Mouse (Mus musculus): ENCODE measurements around the gene Cabp4.
"Not testable (repeated sequence)": the region's sequence is repeated elsewhere in the genome, so short reads cannot be mapped to it uniquely, and the experiment has no call there.

The Cabp4 gene

GRCm38 (mm10) chr19:4122411-4123370, 21.1 kb downstream of the Cabp4 start:
- DNase-seq: no peak

- not testable (repeated sequence) for DNase-seq
These were observed 21.9 kb downstream of the Cabp4 start for GRCm38 (mm10) chr19:4121896-4122295.

GRCm38 (mm10) chr19:4121097-4121805, 22.6 kb downstream of the Cabp4 start:
- DNase-seq: peak; percentile 97 to 99

GRCm38 (mm10) chr19:4120496-4120895, 23.3 kb downstream of the Cabp4 start:
- no peak for DNase-seq

- no peak for DNase-seq
These were observed 23.9 kb downstream of the Cabp4 start for GRCm38 (mm10) chr19:4119716-4120487.

- DNase-seq: no peak
These were observed 25.5 kb downstream of the Cabp4 start for GRCm38 (mm10) chr19:4118350-4118749.

- no peak for DNase-seq
These were observed 26.8 kb downstream of the Cabp4 start for GRCm38 (mm10) chr19:4117006-4117405.

- no peak for DNase-seq
These were observed 28.0 kb downstream of the Cabp4 start for GRCm38 (mm10) chr19:4115816-4116215.

GRCm38 (mm10) chr19:4115144-4115543, 28.7 kb downstream of the Cabp4 start:
- no peak for DNase-seq

GRCm38 (mm10) chr19:4114551-4114950, 29.3 kb downstream of the Cabp4 start:
- no peak for DNase-seq

- peak in 1 of 2 experiments; percentile 66 for DNase-seq
These were observed 30.0 kb downstream of the Cabp4 start for GRCm38 (mm10) chr19:4113806-4114230.

- peak; percentile 78 for DNase-seq
These were observed 30.5 kb downstream of the Cabp4 start for GRCm38 (mm10) chr19:4113186-4113805.

GRCm38 (mm10) chr19:4112063-4112960, 31.5 kb downstream of the Cabp4 start:
- peak in 1 of 2 experiments; percentile 46 for DNase-seq

GRCm38 (mm10) chr19:4108535-4108934, 35.3 kb downstream of the Cabp4 start:
- DNase-seq: no peak

GRCm38 (mm10) chr19:4106654-4107053, 37.2 kb downstream of the Cabp4 start:
- DNase-seq: no peak

- no peak for DNase-seq
These were observed 39.1 kb downstream of the Cabp4 start for GRCm38 (mm10) chr19:4104675-4105194.

- no peak for DNase-seq
These were observed 40.0 kb downstream of the Cabp4 start for GRCm38 (mm10) chr19:4103792-4104191.

GRCm38 (mm10) chr19:4103294-4103693, 40.5 kb downstream of the Cabp4 start:
- no peak for DNase-seq

- DNase-seq: no peak
These were observed 41.2 kb downstream of the Cabp4 start for GRCm38 (mm10) chr19:4102626-4103025.

- DNase-seq: no peak
These were observed 41.8 kb downstream of the Cabp4 start for GRCm38 (mm10) chr19:4102049-4102448.

GRCm38 (mm10) chr19:4101466-4101865, 42.4 kb downstream of the Cabp4 start:
- no peak for DNase-seq

Measured in lung, postnatal 4 days (tissue).